Mouse (Mus musculus): Measurements from ENCODE around the gene Hmgn1. TPM values are rescaled to one million over a fixed set of nuclear protein-coding genes. Genes with fewer than 3 reads are reported as not detected.
"Not testable (repeated sequence)": the region's sequence is repeated elsewhere in the genome, so short reads cannot be mapped to it uniquely, and the experiment has no call there.

Hmgn1 gene
- polyA plus RNA-seq, 1 experiment: 120 TPM

DNA sequence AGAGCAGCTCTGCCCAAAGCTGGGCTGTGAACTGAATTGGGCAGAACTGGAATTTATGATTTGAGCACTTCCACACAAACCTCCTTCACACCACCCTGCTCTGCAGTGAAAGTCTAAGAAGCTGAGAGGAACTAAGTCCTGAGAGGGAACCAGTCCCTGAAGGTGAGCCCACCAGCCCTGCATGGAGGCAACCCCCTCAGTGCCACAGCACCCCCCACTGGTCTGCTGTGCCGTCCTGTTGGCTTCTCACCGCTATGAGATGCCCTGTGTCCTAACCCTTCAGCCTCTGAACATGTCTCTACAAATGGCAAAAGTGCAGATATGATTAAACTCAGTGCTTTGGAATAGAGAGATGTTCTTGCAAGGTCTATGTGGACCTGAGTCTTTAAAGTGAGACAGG lies 14.8 kb downstream of the Hmgn1 start:
- H3ac ChIP-seq (ENCODE audit: control insufficient read depth, insufficient read length): no peak overlapping the region
- H3K27me3 ChIP-seq (ENCODE audit: control insufficient read depth, insufficient read depth, insufficient read length): no peaks in the 10 kb centered on the region

DNA sequence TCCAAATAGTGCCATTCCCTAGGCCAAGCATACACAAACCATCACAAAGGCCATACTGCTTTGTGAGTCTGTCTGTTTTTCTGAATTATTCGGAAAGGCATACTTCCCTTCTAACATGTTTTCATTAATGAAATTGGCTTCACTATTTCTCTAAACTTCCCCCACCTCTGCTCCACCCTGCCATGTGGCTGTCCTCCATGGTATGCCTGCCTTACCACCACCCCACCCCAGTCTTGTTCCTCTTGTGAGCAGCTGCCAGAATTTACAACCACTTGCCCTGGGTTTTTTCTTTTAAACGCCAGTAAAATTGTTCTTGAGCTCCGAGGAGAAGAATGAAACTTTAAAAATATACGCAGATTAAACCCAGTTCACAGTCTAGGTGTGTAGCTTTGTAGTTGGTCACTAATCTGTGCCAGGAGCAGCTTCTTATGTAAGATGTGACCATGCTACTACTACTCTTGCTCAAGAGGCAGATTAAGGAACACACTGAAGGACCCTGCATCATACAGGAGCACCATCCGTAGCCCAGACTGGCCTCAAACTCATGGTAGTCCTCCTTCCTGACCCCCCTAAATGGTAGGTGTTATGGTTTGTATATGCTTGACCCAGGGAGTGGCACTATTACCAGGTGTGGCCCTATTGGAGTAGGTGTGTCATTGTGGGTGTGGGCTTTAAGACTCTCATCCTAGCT lies 16.7 kb downstream of the Hmgn1 start:
- H3K36me3 ChIP-seq (ENCODE audit: control insufficient read depth, insufficient read depth): no peaks in the 10 kb centered on the region
- H3K27me3 ChIP-seq (ENCODE audit: control insufficient read depth, insufficient read depth, insufficient read length): no peaks in the 10 kb centered on the region
- no peak for TF ChIP-seq MYOG (IDR thresholded peaks at IDR 0.05; ENCODE audit: control insufficient read depth in 1 of 3, insufficient read depth in 1 of 3, insufficient read length in 2 of 3, low read depth in 2 of 3)
- no peak for TF ChIP-seq USF1 (IDR thresholded peaks at IDR 0.05; ENCODE audit: low read depth)
- TF ChIP-seq POLR2AphosphoS2 (IDR thresholded peaks at IDR 0.05; ENCODE audit: insufficient read length, low read depth): no peak
- no peak for TF ChIP-seq MAX (IDR thresholded peaks at IDR 0.05; ENCODE audit: low read depth)
- no peak for TF ChIP-seq E2F4 (IDR thresholded peaks at IDR 0.05; ENCODE audit: insufficient read depth)
- TF ChIP-seq TCF12 (IDR thresholded peaks at IDR 0.05; ENCODE audit: insufficient read depth, poor library complexity, severe bottlenecking): no peak
- TF ChIP-seq POLR2A (IDR thresholded peaks at IDR 0.05; ENCODE audit: insufficient read length, low read depth): no peak
- no peak for TF ChIP-seq REST (IDR thresholded peaks at IDR 0.05; ENCODE audit: insufficient read depth, insufficient read length)
- no peak for TF ChIP-seq TCF3 (IDR thresholded peaks at IDR 0.05; ENCODE audit: insufficient read length, low read depth)
- TF ChIP-seq CEBPB (IDR thresholded peaks at IDR 0.05; ENCODE audit: insufficient read depth, poor library complexity, severe bottlenecking): no peak
- TF ChIP-seq SRF (IDR thresholded peaks at IDR 0.05; ENCODE audit: control insufficient read depth, insufficient read length, low read depth): no peak
- no peak for TF ChIP-seq MYOD1 (IDR thresholded peaks at IDR 0.05; ENCODE audit: control insufficient read depth in 1 of 3, insufficient read length in 2 of 3, low read depth in 2 of 3)

More for the DNA sequence above, 14.8 kb downstream of the Hmgn1 start:
- H3K79me2 ChIP-seq (ENCODE audit: control insufficient read depth, insufficient read depth): no peaks in the 10 kb centered on the region
- no peak overlapping the region for H3K4me2 ChIP-seq (ENCODE audit: low read depth)
- no peak for TF ChIP-seq SRF (IDR thresholded peaks at IDR 0.05; ENCODE audit: control insufficient read depth, insufficient read length, low read depth)
- no peak for TF ChIP-seq TCF3 (IDR thresholded peaks at IDR 0.05; ENCODE audit: insufficient read length, low read depth)
- no peak for TF ChIP-seq MAX (IDR thresholded peaks at IDR 0.05; ENCODE audit: low read depth)
- TF ChIP-seq USF1 (IDR thresholded peaks at IDR 0.05; ENCODE audit: low read depth): no peak
- TF ChIP-seq E2F4 (IDR thresholded peaks at IDR 0.05; ENCODE audit: insufficient read depth): no peak
- no peak for TF ChIP-seq MYOG (IDR thresholded peaks at IDR 0.05; ENCODE audit: control insufficient read depth in 1 of 3, insufficient read depth in 1 of 3, insufficient read length in 2 of 3, low read depth in 2 of 3)
- no peak overlapping the region for H3K4me3 ChIP-seq
- H3K36me3 ChIP-seq (ENCODE audit: control insufficient read depth, insufficient read depth): no peaks in the 10 kb centered on the region

DNA sequence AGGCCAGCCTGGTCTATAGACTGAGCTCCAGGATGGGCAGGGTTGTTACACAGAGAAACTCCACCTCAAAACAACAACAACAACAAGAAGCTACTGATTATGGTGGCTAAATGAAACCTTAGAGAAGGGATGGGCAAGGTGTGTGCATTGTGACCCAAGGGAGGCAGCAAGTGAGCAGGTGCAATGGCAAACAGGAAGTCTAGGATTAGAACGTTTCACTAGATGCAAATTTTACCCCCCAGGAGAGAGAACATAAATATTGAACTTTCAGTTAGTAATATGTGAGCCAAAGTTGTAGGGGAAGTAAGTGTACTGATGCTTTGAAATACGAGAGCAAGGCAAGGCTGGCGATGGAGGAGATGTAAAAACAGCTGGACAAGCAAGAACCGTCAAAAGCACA lies 17.9 kb downstream of the Hmgn1 start:
- Histone ChIP-seq H3K27me3 (ENCODE audit: control insufficient read depth, insufficient read depth, insufficient read length) (no peaks in the 10 kb centered on the region), H3K4me3 (no peak overlapping the region), H3ac (ENCODE audit: control insufficient read depth, insufficient read length) (no peak overlapping the region), H3K4me2 (ENCODE audit: low read depth) (no peak overlapping the region), H3K36me3 (ENCODE audit: control insufficient read depth, insufficient read depth) (no peaks in the 10 kb centered on the region), H3K79me2 (ENCODE audit: control insufficient read depth, insufficient read depth) (no peaks in the 10 kb centered on the region)
- no peak for TF ChIP-seq USF1 (IDR thresholded peaks at IDR 0.05; ENCODE audit: low read depth)
- no peak for TF ChIP-seq TCF12 (IDR thresholded peaks at IDR 0.05; ENCODE audit: insufficient read depth, poor library complexity, severe bottlenecking)
- TF ChIP-seq E2F4 (IDR thresholded peaks at IDR 0.05; ENCODE audit: insufficient read depth): no peak
- no peak for TF ChIP-seq MYOG (IDR thresholded peaks at IDR 0.05; ENCODE audit: control insufficient read depth in 1 of 3, insufficient read depth in 1 of 3, insufficient read length in 2 of 3, low read depth in 2 of 3)
- no peak for TF ChIP-seq SRF (IDR thresholded peaks at IDR 0.05; ENCODE audit: control insufficient read depth, insufficient read length, low read depth)
- no peak for TF ChIP-seq POLR2AphosphoS2 (IDR thresholded peaks at IDR 0.05; ENCODE audit: insufficient read length, low read depth)
- no peak for TF ChIP-seq CEBPB (IDR thresholded peaks at IDR 0.05; ENCODE audit: insufficient read depth, poor library complexity, severe bottlenecking)
- no peak for TF ChIP-seq MAX (IDR thresholded peaks at IDR 0.05; ENCODE audit: low read depth)
- no peak for TF ChIP-seq MYOD1 (IDR thresholded peaks at IDR 0.05; ENCODE audit: control insufficient read depth in 1 of 3, insufficient read length in 2 of 3, low read depth in 2 of 3)
- no peak for TF ChIP-seq TCF3 (IDR thresholded peaks at IDR 0.05; ENCODE audit: insufficient read length, low read depth)
- no peak for TF ChIP-seq REST (IDR thresholded peaks at IDR 0.05; ENCODE audit: insufficient read depth, insufficient read length)
- no peak for TF ChIP-seq POLR2A (IDR thresholded peaks at IDR 0.05; ENCODE audit: insufficient read length, low read depth)

More for the DNA sequence above, 16.7 kb downstream of the Hmgn1 start:
- H3K4me2 ChIP-seq (ENCODE audit: low read depth): no peak overlapping the region
- H3ac ChIP-seq (ENCODE audit: control insufficient read depth, insufficient read length): no peak overlapping the region
- no peak overlapping the region for H3K4me3 ChIP-seq
- no peaks in the 10 kb centered on the region for H3K79me2 ChIP-seq (ENCODE audit: control insufficient read depth, insufficient read depth)

GRCm38 (mm10) chr16:96103036-96103435 lies 24.5 kb downstream of the Hmgn1 start:
- TF ChIP-seq MYOG (IDR thresholded peaks at IDR 0.05; ENCODE audit: control insufficient read depth in 1 of 3, insufficient read depth in 1 of 3, insufficient read length in 2 of 3, low read depth in 2 of 3) (no peak), POLR2A (IDR thresholded peaks at IDR 0.05; ENCODE audit: insufficient read length, low read depth) (no peak), CEBPB (IDR thresholded peaks at IDR 0.05; ENCODE audit: insufficient read depth, poor library complexity, severe bottlenecking) (no peak), TCF3 (IDR thresholded peaks at IDR 0.05; ENCODE audit: insufficient read length, low read depth) (no peak), POLR2AphosphoS2 (IDR thresholded peaks at IDR 0.05; ENCODE audit: insufficient read length, low read depth) (no peak), MYOD1 (IDR thresholded peaks at IDR 0.05; ENCODE audit: control insufficient read depth in 1 of 3, insufficient read length in 2 of 3, low read depth in 2 of 3) (no peak)
- H3ac ChIP-seq (ENCODE audit: control insufficient read depth, insufficient read length): no peak overlapping the region
- no peaks in the 10 kb centered on the region for H3K36me3 ChIP-seq (ENCODE audit: control insufficient read depth, insufficient read depth)
- H3K4me3 ChIP-seq: no peak overlapping the region
- H3K4me2 ChIP-seq (ENCODE audit: low read depth): no peak overlapping the region
- H3K27me3 ChIP-seq (ENCODE audit: control insufficient read depth, insufficient read depth, insufficient read length): no peaks in the 10 kb centered on the region
- H3K79me2 ChIP-seq (ENCODE audit: control insufficient read depth, insufficient read depth): no peaks in the 10 kb centered on the region

DNA sequence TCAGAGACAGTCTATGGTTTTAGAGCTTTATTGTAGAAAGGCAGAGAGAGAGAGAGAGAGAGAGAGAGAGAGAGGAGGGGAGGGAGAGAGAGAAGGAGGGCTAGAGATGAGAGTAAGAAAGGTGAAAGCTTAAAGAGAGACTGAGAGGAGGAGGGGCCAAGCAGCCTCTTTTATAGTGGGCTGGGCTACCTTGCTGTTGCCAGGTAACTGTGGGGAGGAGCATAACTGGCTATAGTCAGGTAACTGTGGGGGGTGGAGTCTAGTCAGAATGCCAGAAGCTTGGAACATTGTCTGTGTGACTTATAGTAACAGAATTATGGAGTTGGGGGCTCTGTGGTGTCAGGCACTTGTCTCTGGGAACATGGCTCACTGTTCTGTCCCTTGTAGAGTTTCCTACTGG lies 29.7 kb downstream of the Hmgn1 start:
- H3K79me2 ChIP-seq (ENCODE audit: control insufficient read depth, insufficient read depth); H3K4me3 ChIP-seq; H3K36me3 ChIP-seq (ENCODE audit: control insufficient read depth, insufficient read depth); H3K27me3 ChIP-seq (ENCODE audit: control insufficient read depth, insufficient read depth, insufficient read length); H3K4me2 ChIP-seq (ENCODE audit: low read depth); H3ac ChIP-seq (ENCODE audit: control insufficient read depth, insufficient read length): not testable (repeated sequence)

Measured in myocyte (in vitro differentiated cells).